Mouse (Mus musculus) C2C12 (cell line): Measurements from ENCODE around the gene Chn2. TPM values are rescaled to one million over a fixed set of nuclear protein-coding genes. Genes with fewer than 3 reads are reported as not detected.

ENCODE experiments used
- H3K27me3 ChIP-seq: one replicate; pipeline ENCODE4 v1.6.1; 2011; ENCODE audit not compliant: control insufficient read depth, insufficient read depth, insufficient read length
- H3K36me3 ChIP-seq: one replicate; pipeline ENCODE4 v1.6.1; 2011; ENCODE audit not compliant: control insufficient read depth, insufficient read depth
- H3K4me3 ChIP-seq: one replicate; pipeline ENCODE4 v1.5.1; 2011; ENCODE audit warnings: mild to moderate bottlenecking, control low read depth; ENCODE audit not compliant: poor library complexity, insufficient read depth, severe bottlenecking
- H3K79me2 ChIP-seq: one replicate; pipeline ENCODE4 v1.6.1; 2011; ENCODE audit not compliant: control insufficient read depth, insufficient read depth
- H3K79me3 ChIP-seq: one replicate; pipeline ENCODE4 v1.6.1; 2011; ENCODE audit warnings: low read depth, control low read depth
- H3ac ChIP-seq: one replicate; pipeline ENCODE3; 2011; ENCODE audit warnings: low read depth; ENCODE audit not compliant: control insufficient read depth, insufficient read length
- CEBPB ChIP-seq: IDR thresholded peaks from one replicate; pipeline ENCODE4 v1.6.1; 2011; ENCODE audit warnings: low read depth, mild to moderate bottlenecking, control low read depth, moderate library complexity
- CTCF ChIP-seq: IDR thresholded peaks from one replicate; pipeline ENCODE4 v1.5.1; 2011; ENCODE audit not compliant: control insufficient read depth, insufficient read depth, insufficient read length
- FOSL1 ChIP-seq: IDR thresholded peaks from one replicate; pipeline ENCODE4 v1.8.0; 2011; ENCODE audit warnings: mild to moderate bottlenecking, low read length; ENCODE audit not compliant: poor library complexity, insufficient read depth, severe bottlenecking
- MAX ChIP-seq: IDR thresholded peaks from one replicate; pipeline ENCODE4 v1.6.1; 2011; ENCODE audit warnings: mild to moderate bottlenecking, control low read depth
- MYOD1 ChIP-seq: IDR thresholded peaks from one replicate; pipeline ENCODE4 v1.6.1; 2011; ENCODE audit warnings: low read depth; ENCODE audit not compliant: control insufficient read depth, insufficient read length
- MYOG ChIP-seq: IDR thresholded peaks from one replicate; pipeline ENCODE4 v1.6.1; 2011; ENCODE audit not compliant: control insufficient read depth, insufficient read length; ENCODE audit errors: extremely low read depth
- USF1 ChIP-seq: IDR thresholded peaks from one replicate; pipeline ENCODE4 v1.6.1; 2011; ENCODE audit warnings: low read depth, mild to moderate bottlenecking, control low read depth, moderate library complexity
- polyA plus RNA-seq: library from polyadenylated mRNA; unstranded; fragments of >200 nt; fragmentation: generic; extraction: Trizol; gene quantifications from one replicate; pipeline ENCODE4 v1.2.1, GENCODE M21; 2012; ENCODE audit warnings: missing spikeins

The Chn2 gene
- polyA plus RNA-seq, 1 experiment, result 6.4 TPM

DNA sequence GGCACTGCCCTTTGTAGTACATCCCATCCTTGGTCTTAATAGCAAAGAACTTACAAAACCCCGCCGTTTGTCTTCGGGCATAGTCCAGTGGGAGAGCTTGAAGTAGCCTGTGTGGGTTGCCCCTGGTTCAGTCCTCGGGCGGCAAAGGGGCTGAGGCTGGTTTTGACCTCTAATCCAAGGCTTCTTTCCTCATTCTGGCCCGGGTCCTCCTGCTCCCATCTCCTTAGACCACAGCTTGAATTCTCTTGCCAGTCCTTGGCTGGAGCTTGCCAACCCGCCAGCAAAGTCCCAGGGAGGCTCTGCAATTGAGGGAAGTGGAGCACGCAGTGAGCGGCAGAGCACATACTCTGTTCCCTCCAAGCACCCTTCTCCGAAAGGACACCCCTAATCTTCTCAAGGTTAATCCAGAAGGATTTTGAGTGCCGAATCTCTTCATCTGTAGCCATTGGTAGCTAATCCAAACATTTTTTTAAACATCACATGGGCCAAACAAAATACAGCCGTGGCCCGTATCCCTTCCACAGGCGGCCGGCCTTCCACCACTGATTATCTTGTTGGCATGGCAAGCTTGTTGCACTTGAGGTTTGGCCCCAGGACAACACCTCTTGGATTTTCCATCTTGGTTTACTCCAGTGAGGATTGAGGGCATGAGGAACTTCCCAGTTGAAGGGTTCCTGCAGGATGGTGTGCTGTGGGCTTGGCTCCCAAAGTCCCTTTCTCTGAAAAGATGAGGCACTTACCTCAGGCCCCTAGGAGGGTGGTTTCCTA is 41.3 kb downstream of the Chn2 start:
- Histone ChIP-seq H3K27me3 (no peaks in the 10 kb centered on the region), H3K4me3 (no peak overlapping the region), H3K36me3 (no peaks in the 10 kb centered on the region), H3K79me3 (no peaks in the 10 kb centered on the region), H3K79me2 (no peaks in the 10 kb centered on the region), H3ac (no peak overlapping the region)
- TF ChIP-seq MYOD1 (no peak), USF1 (no peak), FOSL1 (no peak), CEBPB (no peak), CTCF (no peak), MAX (no peak), MYOG (no peak)

DNA sequence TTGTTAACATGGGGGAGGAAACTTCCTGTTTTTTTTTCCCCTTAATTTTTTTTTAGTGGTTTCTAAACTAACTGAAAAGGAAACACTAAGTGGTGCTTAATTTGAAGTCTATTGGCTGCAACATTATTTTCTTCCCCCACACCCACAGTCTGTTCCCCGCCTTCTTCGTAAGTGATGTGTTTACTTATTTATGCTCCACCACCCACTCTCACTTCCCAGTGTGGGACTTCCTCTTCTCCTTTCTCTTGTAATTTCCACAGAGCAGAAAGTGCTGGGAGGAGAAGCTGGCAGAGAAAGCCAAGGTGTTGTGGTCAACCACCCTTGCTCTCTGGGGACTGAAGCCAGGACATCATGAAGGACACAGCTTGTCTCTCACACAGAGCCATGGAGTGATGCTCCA is 43.2 kb downstream of the Chn2 start:
- H3K4me3 ChIP-seq, result no peak overlapping the region
- TF ChIP-seq MAX (no peak), USF1 (no peak), MYOD1 (no peak), MYOG (no peak), CEBPB (no peak), FOSL1 (no peak), CTCF (no peak)
- no peaks in the 10 kb centered on the region for H3K79me3 ChIP-seq
- H3K79me2 ChIP-seq, result no peaks in the 10 kb centered on the region
- H3K27me3 ChIP-seq, result no peaks in the 10 kb centered on the region
- H3ac ChIP-seq, result no peak overlapping the region
- H3K36me3 ChIP-seq, result no peaks in the 10 kb centered on the region

DNA sequence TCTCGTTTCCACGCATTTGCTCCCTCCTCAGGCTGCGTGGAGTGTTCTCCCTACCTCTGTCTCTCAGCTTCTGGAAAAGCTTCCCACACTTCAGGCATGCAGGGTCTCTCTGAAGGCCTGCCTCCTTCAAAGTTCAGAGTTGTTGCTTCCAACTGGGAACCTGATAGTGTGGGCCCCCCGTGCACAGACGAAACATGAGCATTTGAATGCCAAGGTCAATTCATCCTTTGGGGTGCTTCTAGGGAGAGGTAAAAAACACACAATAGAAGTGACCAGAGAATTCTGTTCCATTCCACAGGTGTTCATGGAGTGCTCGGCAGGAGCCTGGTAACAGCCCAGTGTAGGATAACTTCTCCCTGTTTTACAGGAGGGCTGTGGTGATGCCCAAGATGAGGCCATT is 44.7 kb downstream of the Chn2 start:
- Histone ChIP-seq H3K4me3 (no peak overlapping the region), H3K79me2 (no peaks in the 10 kb centered on the region), H3K79me3 (no peaks in the 10 kb centered on the region), H3ac (no peak overlapping the region), H3K27me3 (no peaks in the 10 kb centered on the region), H3K36me3 (no peaks in the 10 kb centered on the region)
- no peak for TF ChIP-seq MAX
- TF ChIP-seq CTCF, result no peak
- no peak for TF ChIP-seq CEBPB
- no peak for TF ChIP-seq FOSL1
- no peak for TF ChIP-seq MYOD1
- TF ChIP-seq MYOG, result no peak
- TF ChIP-seq USF1, result no peak

- Histone ChIP-seq H3K36me3 (no peaks in the 10 kb centered on the region), H3K4me3 (no peak overlapping the region), H3K79me3 (no peaks in the 10 kb centered on the region), H3K79me2 (no peaks in the 10 kb centered on the region), H3K27me3 (no peaks in the 10 kb centered on the region), H3ac (no peak overlapping the region)
- TF ChIP-seq USF1 (no peak), CTCF (no peak), MYOD1 (no peak), FOSL1 (no peak), CEBPB (no peak), MYOG (no peak), MAX (no peak)
These were observed 45.7 kb downstream of the Chn2 start for GRCm38 (mm10) chr6:54085009-54085408.

DNA sequence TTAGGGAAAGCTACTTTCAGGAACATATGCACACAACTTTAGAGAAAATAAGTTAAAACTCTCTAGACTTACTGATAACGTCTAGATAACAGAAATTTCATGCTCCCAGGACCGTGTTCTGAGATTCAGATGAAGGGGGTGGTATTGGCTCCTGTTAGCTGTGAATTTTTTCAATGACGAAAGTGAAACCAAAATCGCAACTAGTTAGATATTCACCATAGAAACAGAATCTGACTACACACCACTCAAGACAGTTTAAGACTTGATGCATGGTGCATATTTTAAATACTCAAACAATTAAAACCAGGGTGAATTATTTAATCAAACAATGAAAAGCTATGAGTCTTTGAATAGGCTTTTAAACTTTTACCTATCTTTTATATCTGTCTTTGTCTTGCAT is 48.8 kb downstream of the Chn2 start:
- H3K79me2 ChIP-seq, result no peaks in the 10 kb centered on the region
- no peaks in the 10 kb centered on the region for H3K27me3 ChIP-seq
- H3K79me3 ChIP-seq, result no peaks in the 10 kb centered on the region
- H3K36me3 ChIP-seq, result no peaks in the 10 kb centered on the region
- no peak overlapping the region for H3K4me3 ChIP-seq
- no peak overlapping the region for H3ac ChIP-seq
- TF ChIP-seq CTCF, result no peak
- TF ChIP-seq CEBPB, result no peak
- no peak for TF ChIP-seq MYOG
- TF ChIP-seq MYOD1, result no peak
- TF ChIP-seq USF1, result no peak
- no peak for TF ChIP-seq FOSL1
- TF ChIP-seq MAX, result no peak

DNA sequence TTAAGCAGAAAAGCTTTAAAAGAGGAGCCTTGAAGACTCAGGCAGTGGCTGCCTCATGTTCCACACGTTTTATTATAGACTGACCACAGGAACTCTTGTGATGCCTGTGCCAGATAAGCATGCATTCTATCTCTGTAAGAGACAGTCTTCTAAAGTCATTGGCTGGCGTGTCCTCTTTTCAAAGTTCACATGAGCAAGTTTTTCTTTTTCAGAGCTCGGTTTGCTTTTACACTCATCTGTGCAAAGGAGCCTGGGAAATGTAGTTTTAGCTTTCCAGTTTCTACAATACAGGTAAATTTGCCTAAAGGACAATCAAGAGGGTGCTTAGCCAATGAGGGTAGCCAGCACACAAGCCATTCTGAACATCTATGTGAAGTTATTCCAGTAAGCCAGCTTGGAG is 51.5 kb downstream of the Chn2 start:
- Histone ChIP-seq H3K4me3 (no peak overlapping the region), H3K36me3 (no peaks in the 10 kb centered on the region), H3K79me2 (no peaks in the 10 kb centered on the region)

More for the DNA sequence above, 51.5 kb downstream of the Chn2 start:
- H3K27me3 ChIP-seq, result no peaks in the 10 kb centered on the region
- H3K79me3 ChIP-seq, result no peaks in the 10 kb centered on the region
- TF ChIP-seq MAX (no peak), CEBPB (no peak), MYOD1 (no peak), CTCF (no peak), FOSL1 (no peak), MYOG (no peak), USF1 (no peak)
- no peak overlapping the region for H3ac ChIP-seq
